Mouse (Mus musculus) megakaryocyte, embryonic 14.5 days (primary cell): Measurements from ENCODE around the gene Grip1.

Experiments
- FLI1 ChIP-seq: IDR thresholded peaks from 2 replicates; pipeline ENCODE4 v1.6.1; 2012; ENCODE audit warnings: low read length, inconsistent platforms, mixed read lengths
- GATA1 ChIP-seq: IDR thresholded peaks from 3 replicates; pipeline ENCODE4 v1.6.1; 2012; ENCODE audit warnings: mixed read lengths, low read length, inconsistent platforms, borderline replicate concordance

DNA sequence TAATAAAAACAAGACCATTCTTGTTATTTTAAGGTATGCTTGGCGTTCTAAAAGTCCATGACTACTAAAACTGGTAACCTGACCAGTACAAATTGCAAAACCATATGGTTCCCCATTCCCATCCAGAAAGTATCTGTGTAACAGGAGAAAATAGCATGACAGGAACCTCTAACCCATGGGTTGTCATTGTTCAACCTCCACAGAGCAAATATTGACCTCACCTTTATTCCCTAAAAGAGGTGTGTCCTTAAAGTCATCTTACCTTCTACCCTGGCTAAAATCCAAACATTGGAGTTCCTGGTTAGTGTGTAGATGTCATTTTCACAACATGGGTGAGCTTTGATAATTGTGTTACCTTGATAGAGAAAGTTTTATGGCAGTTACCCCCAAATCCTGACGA lies 475.3 kb downstream of the Grip1 start:
- TF ChIP-seq GATA1 (no peak), FLI1 (no peak)
